1 mouse cellular context compared by ENCODE assay signal in the genomic region with DNA sequence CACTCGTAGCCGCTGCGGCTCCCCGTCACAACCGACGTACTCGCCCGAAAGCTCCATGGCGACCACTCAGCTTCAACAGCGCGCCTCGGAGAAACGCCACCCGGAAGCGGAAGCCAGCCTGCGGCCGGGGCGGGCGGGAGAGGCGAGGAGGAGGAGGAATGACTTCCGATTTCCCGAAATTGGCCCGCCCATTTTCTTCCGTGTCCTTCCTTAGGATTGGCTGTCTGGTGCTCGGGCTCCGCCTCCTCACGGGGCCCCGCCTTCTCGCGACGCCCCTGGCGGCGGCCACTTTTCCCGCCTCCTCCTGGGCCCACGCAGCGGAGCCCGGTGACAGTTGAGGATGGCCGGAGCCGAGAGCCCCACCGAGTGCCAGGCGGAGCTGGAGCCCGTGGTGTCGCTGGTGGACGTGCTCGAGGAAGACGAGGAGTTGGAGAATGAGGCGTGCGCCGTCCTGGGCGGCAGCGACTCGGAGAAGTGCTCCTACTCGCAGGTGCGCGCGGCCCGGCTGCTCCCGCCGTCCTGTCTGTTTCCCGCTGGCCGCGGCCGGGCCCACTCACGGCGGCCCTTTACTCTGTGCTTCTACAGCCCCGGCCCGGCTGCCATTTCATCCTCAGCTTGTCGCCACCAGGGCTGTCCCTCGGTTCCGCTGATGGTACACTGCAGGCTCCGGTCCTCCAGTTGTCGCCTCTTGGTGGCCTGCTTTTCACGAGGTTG.
TF ChIP-seq lines count a peak whose summit lies in the region.

Gm28051 (minus strand) TSS at position 77 of the 714 bp plus-strand sequence.
Gon7 (minus strand) TSS at position 115 of the 714 bp plus-strand sequence.
Ubr7 (plus strand) TSS at position 279 of the 714 bp plus-strand sequence.

TF ChIP-seq in CH12.LX, 34 proteins besides CTCF, POLR2A, EP300 and RAD21 (continued from another document):
- TF ChIP-seq MEF2A (IDR thresholded peaks at IDR 0.05; ENCODE audit: borderline replicate concordance, low read depth, low read length) (no peak; the same call in 1 of the 2 replicates), NELFE (IDR thresholded peaks at IDR 0.05; ENCODE audit: low read depth, low read length) (peak; percentile 78), SIN3A (IDR thresholded peaks at IDR 0.05; ENCODE audit: low read length) (no peak; the same call in 1 of the 2 replicates), MXI1 (IDR thresholded peaks at IDR 0.05; ENCODE audit: low read depth, low read length) (peak; percentile 48; the same call in 1 of the 2 replicates), SMC3 (IDR thresholded peaks at IDR 0.05; ENCODE audit: low read depth, low read length) (no peak), IRF4 (IDR thresholded peaks at IDR 0.05; ENCODE audit: low read depth, low read length) (peak; percentile 44; the same call in 1 of the 2 replicates), TCF12 (IDR thresholded peaks at IDR 0.05; ENCODE audit: low read depth, low read length) (peak; percentile 66), BHLHE40 (IDR thresholded peaks at IDR 0.05; ENCODE audit: low read depth, low read length) (no peak), MAFK (IDR thresholded peaks at IDR 0.05; ENCODE audit: insufficient replicate concordance, low read length) (no peak), JUN (IDR thresholded peaks at IDR 0.05; ENCODE audit: insufficient read depth, low read depth, low read length) (no peak), TBP (conservative IDR thresholded peaks at IDR 0.05; ENCODE audit: low read depth, low read length) (no peak), PAX5 (IDR thresholded peaks at IDR 0.05; ENCODE audit: low read length) (no peak), CHD1 (IDR thresholded peaks at IDR 0.05; ENCODE audit: low read depth, low read length) (no peak), NRF1 (IDR thresholded peaks at IDR 0.05; ENCODE audit: low read depth, low read length) (no peak), POLR2AphosphoS2 (IDR thresholded peaks at IDR 0.05; ENCODE audit: low read depth, low read length) (no peak), ZKSCAN1 (IDR thresholded peaks at IDR 0.05; ENCODE audit: borderline replicate concordance, low read depth, low read length) (no peak), KAT2A (IDR thresholded peaks at IDR 0.05; ENCODE audit: insufficient replicate concordance, low read length) (peak; percentile 87; the same call in 1 of the 2 replicates), GABPA (IDR thresholded peaks at IDR 0.05; ENCODE audit: insufficient replicate concordance, low read depth, low read length) (no peak; the same call in 1 of the 2 replicates), MYC (IDR thresholded peaks at IDR 0.05; ENCODE audit: low read depth, low read length) (no peak), ETS1 (conservative IDR thresholded peaks at IDR 0.05; ENCODE audit: low read depth, low read length) (no peak), ZMIZ1 (IDR thresholded peaks at IDR 0.05; ENCODE audit: low read depth, low read length) (peak; percentile 75), ELF1 (IDR thresholded peaks at IDR 0.05; ENCODE audit: low read depth, low read length) (peak; percentile 96), UBTF (IDR thresholded peaks at IDR 0.05; ENCODE audit: low read depth, low read length) (no peak), E2F4 (IDR thresholded peaks at IDR 0.05; ENCODE audit: insufficient replicate concordance, low read depth, low read length) (peak; percentile 78; the same call in 1 of the 2 replicates), ZNF384 (IDR thresholded peaks at IDR 0.05; ENCODE audit: low read depth, low read length) (no peak), MAX (IDR thresholded peaks at IDR 0.05; ENCODE audit: low read length) (peak; percentile 85), HCFC1 (IDR thresholded peaks at IDR 0.05; ENCODE audit: low read depth, low read length) (peak; percentile 92), ZC3H11A (IDR thresholded peaks at IDR 0.05; ENCODE audit: low read depth, low read length) (no peak), USF2 (conservative IDR thresholded peaks at IDR 0.05; ENCODE audit: low read depth, low read length) (no peak), RCOR1 (conservative IDR thresholded peaks at IDR 0.05; ENCODE audit: low read depth, low read length) (peak; percentile 28; the same call in 1 of the 2 replicates), JUND (conservative IDR thresholded peaks at IDR 0.05; ENCODE audit: low read depth, low read length) (no peak), MAZ (IDR thresholded peaks at IDR 0.05; ENCODE audit: low read depth, low read length) (peak; percentile 95)
